In genomic region chr4:102408132-102408531, GRCm38 (mm10) we compare ENCODE assay signal across 18 mouse cellular contexts.
A peak's percentile ranks its signal among the peaks of the same experiment; 100 is the strongest.
DNase-seq lines count a peak whose midpoint lies in the region; ATAC-seq and TF ChIP-seq lines count a peak whose summit lies in the region.
"Had no signal": no experiment of that assay in that cellular context is flagged by ENCODE, and none has a peak within 500 bp of the region (broad histone marks: within the 10 kb centered on the region; RNA-seq: fewer than 3 reads in every experiment).

No protein-coding gene starts in this region.

- no peak for TF ChIP-seq POLR2A in limb, embryonic 14.5 days (IDR thresholded peaks at IDR 0.05; ENCODE audit: borderline replicate concordance, extremely low read depth, insufficient read depth, insufficient read length)

- no peak for ATAC-seq in heart, embryonic 15.5 days (replicated peaks; ENCODE audit: insufficient number of reproducible peaks, insufficient read depth, low FRiP score, low read depth)
- no peak for ATAC-seq in heart, embryonic 11.5 days (replicated peaks; ENCODE audit: insufficient number of reproducible peaks, low FRiP score, low TSS enrichment)
- peak; percentile 19; the same call in 1 of the 2 replicates for ATAC-seq in limb, embryonic 14.5 days (ENCODE audit: low FRiP score, low read depth)
- peak; percentile 46 for ATAC-seq in lung, postnatal 0 days
- ATAC-seq: forebrain, embryonic 16.5 days; intestine, postnatal 0 days had no signal

- TF ChIP-seq CTCF in lung, postnatal 0 days (IDR thresholded peaks at IDR 0.05): no peak

- no peaks in the 10 kb centered on the region for H3K36me3 ChIP-seq in heart, embryonic 15.5 days
- no peaks in the 10 kb centered on the region for H3K36me3 ChIP-seq in heart, embryonic 11.5 days (ENCODE audit: control insufficient read depth, insufficient read depth, low read length)
- no peaks in the 10 kb centered on the region for H3K36me3 ChIP-seq in limb, embryonic 14.5 days (ENCODE audit: control insufficient read depth, insufficient read depth, low read length)
- H3K36me3 ChIP-seq in limb, embryonic 10.5 days: no peaks in the 10 kb centered on the region
- no peaks in the 10 kb centered on the region for H3K36me3 ChIP-seq in lung, postnatal 0 days (ENCODE audit: insufficient read depth, low read length)
- H3K36me3 ChIP-seq: embryonic facial prominence, embryonic 15.5 days; hindbrain, embryonic 15.5 days; liver, embryonic 13.5 days; midbrain, embryonic 10.5 days had no signal

- H3K27ac ChIP-seq in heart, embryonic 15.5 days: peak overlapping the region; percentile 12; the same call in 1 of the 2 replicates
- H3K27ac ChIP-seq in heart, embryonic 11.5 days (ENCODE audit: low read depth, low read length): no peak overlapping the region
- no peak overlapping the region for H3K27ac ChIP-seq in limb, embryonic 14.5 days (replicated peaks; ENCODE audit: low read depth, low read length)
- no peak overlapping the region for H3K27ac ChIP-seq in limb, embryonic 10.5 days
- no peak overlapping the region for H3K27ac ChIP-seq in lung, postnatal 0 days (ENCODE audit: low read length)
- H3K27ac ChIP-seq: embryonic facial prominence, embryonic 15.5 days; hindbrain, embryonic 15.5 days; liver, embryonic 13.5 days; macrophage; midbrain, embryonic 10.5 days had no signal

- H3K27me3 ChIP-seq in heart, embryonic 15.5 days: no peaks in the 10 kb centered on the region
- no peaks in the 10 kb centered on the region for H3K27me3 ChIP-seq in heart, embryonic 11.5 days (ENCODE audit: control insufficient read depth, insufficient read depth, low read length)
- no peaks in the 10 kb centered on the region for H3K27me3 ChIP-seq in limb, embryonic 14.5 days (ENCODE audit: control insufficient read depth, insufficient read depth, low read length)
- H3K27me3 ChIP-seq in limb, embryonic 10.5 days (ENCODE audit: low read depth, poor library complexity, severe bottlenecking): no peaks in the 10 kb centered on the region
- H3K27me3 ChIP-seq in lung, postnatal 0 days (replicated peaks; ENCODE audit: insufficient read depth, low read length): no peaks in the 10 kb centered on the region
- H3K27me3 ChIP-seq: embryonic facial prominence, embryonic 15.5 days; hindbrain, embryonic 15.5 days; liver, embryonic 13.5 days had no signal

- peaks cover 24% of the 10 kb centered on the region for H3K4me1 ChIP-seq in heart, embryonic 15.5 days (replicated peaks)
- peaks cover 17% of the 10 kb centered on the region for H3K4me1 ChIP-seq in heart, embryonic 11.5 days (ENCODE audit: control insufficient read depth, insufficient read depth, low read length)
- H3K4me1 ChIP-seq in limb, embryonic 14.5 days (ENCODE audit: control insufficient read depth, insufficient read depth, low read length): no peaks in the 10 kb centered on the region
- peaks cover 2% of the 10 kb centered on the region; the same call in 1 of the 2 replicates for H3K4me1 ChIP-seq in limb, embryonic 10.5 days
- no peaks in the 10 kb centered on the region for H3K4me1 ChIP-seq in lung, postnatal 0 days (ENCODE audit: insufficient read depth, low read depth, low read length)
- H3K4me1 ChIP-seq: embryonic facial prominence, embryonic 15.5 days; liver, embryonic 13.5 days had no signal

- no peak for DNase-seq in limb, embryonic 14.5 days (ENCODE audit: low spot score)
- DNase-seq in limb, embryonic 10.5 days (ENCODE audit: low spot score): no peak
- peak; percentile 46 for DNase-seq in lung, postnatal 0 days (ENCODE audit: low spot score)
- peak; percentile 38 for DNase-seq in lung, postnatal 36 days
- no peak for DNase-seq in left cerebral cortex, postnatal 4 days
- DNase-seq: cerebellum, adult 9-11 months; gastrocnemius, postnatal 36 days; heart, postnatal 4 days; liver, embryonic 13.5 days; thymus, postnatal 14 days had no signal

- no peak overlapping the region for H3K4me3 ChIP-seq in heart, embryonic 15.5 days
- no peak overlapping the region for H3K4me3 ChIP-seq in heart, embryonic 11.5 days (ENCODE audit: low read depth, low read length)
- H3K4me3 ChIP-seq in limb, embryonic 14.5 days (replicated peaks; ENCODE audit: low read length): no peak overlapping the region
- no peak overlapping the region for H3K4me3 ChIP-seq in limb, embryonic 10.5 days
- no peak overlapping the region for H3K4me3 ChIP-seq in lung, postnatal 0 days (ENCODE audit: low read depth, low read length)
- H3K4me3 ChIP-seq: embryonic facial prominence, embryonic 15.5 days; hindbrain, embryonic 15.5 days; liver, embryonic 13.5 days; midbrain, embryonic 10.5 days had no signal

- H3K4me2 ChIP-seq in heart, embryonic 15.5 days: no peak overlapping the region
- H3K4me2 ChIP-seq in heart, embryonic 11.5 days: no peak overlapping the region
- no peak overlapping the region for H3K4me2 ChIP-seq in limb, embryonic 14.5 days (replicated peaks; ENCODE audit: low read depth, low read length, severe bottlenecking)
- no peak overlapping the region for H3K4me2 ChIP-seq in lung, postnatal 0 days (replicated peaks; ENCODE audit: low read depth, low read length)
- H3K4me2 ChIP-seq: embryonic facial prominence, embryonic 15.5 days; hindbrain, embryonic 15.5 days; liver, embryonic 13.5 days had no signal

- intact Hi-C loops in left cerebral cortex, postnatal 4 days (cut with DNase I): no loop called here

- H3K9ac ChIP-seq in heart, embryonic 15.5 days: no peak overlapping the region
- H3K9ac ChIP-seq in heart, embryonic 11.5 days (ENCODE audit: low read depth, low read length): no peak overlapping the region
- H3K9ac ChIP-seq in limb, embryonic 14.5 days (ENCODE audit: low read depth, low read length, severe bottlenecking): no peak overlapping the region
- H3K9ac ChIP-seq in lung, postnatal 0 days (replicated peaks; ENCODE audit: low read depth): no peak overlapping the region
- H3K9ac ChIP-seq: embryonic facial prominence, embryonic 15.5 days; hindbrain, embryonic 15.5 days; liver, embryonic 13.5 days had no signal

- no peak for TF ChIP-seq EP300 in lung, postnatal 0 days (IDR thresholded peaks at IDR 0.05)

- no peaks in the 10 kb centered on the region for H3K9me3 ChIP-seq in heart, embryonic 15.5 days (replicated peaks)
- no peaks in the 10 kb centered on the region for H3K9me3 ChIP-seq in heart, embryonic 11.5 days (replicated peaks; ENCODE audit: control insufficient read depth, low read length)
- H3K9me3 ChIP-seq in limb, embryonic 14.5 days (ENCODE audit: control insufficient read depth, low read length): no peaks in the 10 kb centered on the region
- no peaks in the 10 kb centered on the region for H3K9me3 ChIP-seq in limb, embryonic 10.5 days (replicated peaks)
- no peaks in the 10 kb centered on the region for H3K9me3 ChIP-seq in lung, postnatal 0 days (ENCODE audit: low read length)
- H3K9me3 ChIP-seq: embryonic facial prominence, embryonic 15.5 days; hindbrain, embryonic 15.5 days; liver, embryonic 13.5 days; midbrain, embryonic 10.5 days had no signal

- 37% methylated on average over 2 of the region's 2 CpGs for WGBS in heart, embryonic 15.5 days
- WGBS in heart, embryonic 11.5 days (ENCODE audit: insufficient replicate concordance): 50% methylated on average over 2 of the region's 2 CpGs
- 67% methylated on average over 2 of the region's 2 CpGs for WGBS in limb, embryonic 14.5 days
- 70% methylated on average over 2 of the region's 2 CpGs for WGBS in limb, embryonic 10.5 days
- 41% methylated on average over 2 of the region's 2 CpGs for WGBS in lung, postnatal 0 days

Comparison
In these comparisons a context has a peak if more than half of its experiments do, and no peak if none do; other contexts are left out.
1. ATAC-seq: peak in limb, embryonic 14.5 days (single experiment) and lung, postnatal 0 days (single experiment); none in heart, embryonic 15.5 days (single experiment) and heart, embryonic 11.5 days (single experiment).
2. DNase-seq: peak in lung, postnatal 0 days (single experiment) and lung, postnatal 36 days (single experiment); none in limb, embryonic 14.5 days (single experiment), limb, embryonic 10.5 days (single experiment) and left cerebral cortex, postnatal 4 days (single experiment).